Mouse (Mus musculus) neural tube, embryonic 11.5 days (tissue): ENCODE data around the gene Slc22a14. TPM values are rescaled to one million over a fixed set of nuclear protein-coding genes. Genes with fewer than 3 reads are reported as not detected.
A peak's percentile ranks its signal among the peaks of the same experiment; 100 is the strongest.

Experiments used
- ATAC-seq: fragments of 200-750 bp; cut with Nextera tagmentation; 2 replicates; pipeline ENCODE4 v1.8.0; 2017; ENCODE audit warnings: moderate number of reproducible peaks, mild to moderate bottlenecking, moderate TSS enrichment, moderate library complexity; ENCODE audit not compliant: insufficient read depth, low FRiP score, low TSS enrichment
- DNase-seq: peaks from one replicate; pipeline ENCODE4 v3.0.0-alpha.2; 2015; ENCODE audit warnings: low spot score
- H3K27ac ChIP-seq: fragments of 300-500 bp; sonication (generic); 2 replicates; pipeline ENCODE4 v1.5.1; 2014; ENCODE audit warnings: low read depth, mild to moderate bottlenecking, low read length
- H3K27me3 ChIP-seq: fragments of 300-500 bp; sonication (generic); 2 replicates; pipeline ENCODE4 v1.6.1; 2014; ENCODE audit warnings: mild to moderate bottlenecking, low read length, mixed read lengths; ENCODE audit not compliant: control insufficient read depth, insufficient read depth
- H3K36me3 ChIP-seq: fragments of 300-500 bp; sonication (generic); 2 replicates; pipeline ENCODE4 v1.6.1; 2014; ENCODE audit warnings: mild to moderate bottlenecking, low read length, moderate library complexity, mixed read lengths; ENCODE audit not compliant: control insufficient read depth, insufficient read depth
- H3K4me1 ChIP-seq: fragments of 300-500 bp; sonication (generic); 2 replicates; pipeline ENCODE4 v1.6.1; 2014; ENCODE audit warnings: low read length, mixed read lengths; ENCODE audit not compliant: control insufficient read depth, insufficient read depth
- H3K4me2 ChIP-seq: fragments of 300-500 bp; sonication (generic); 2 replicates; pipeline ENCODE4 v1.6.1; 2014; ENCODE audit warnings: low read depth, mild to moderate bottlenecking, moderate library complexity
- H3K4me3 ChIP-seq: fragments of 300-500 bp; sonication (generic); 2 replicates; pipeline ENCODE4 v1.5.1; 2014; ENCODE audit warnings: low read depth, low read length
- H3K9ac ChIP-seq: fragments of 300-500 bp; sonication (generic); 2 replicates; pipeline ENCODE4 v1.6.1; 2014; ENCODE audit warnings: mild to moderate bottlenecking, low read length
- H3K9me3 ChIP-seq: fragments of 300-500 bp; sonication (generic); 2 replicates; pipeline ENCODE4 v1.6.1; 2016; ENCODE audit warnings: low read length; ENCODE audit not compliant: control insufficient read depth
- WGBS: fragments of 180-500 bp; shearing (Covaris S2); extraction: QIAGEN DNeasy Blood & Tissue Kit; methylation state at CpG from one replicate; pipeline ENCODE4 v1.1.7; 2014; 5-methylcytosine and 5-hydroxymethylcytosine counted together
- polyA plus RNA-seq: library from polyadenylated mRNA; unstranded; fragments of >200 nt; fragmentation: Nextera tagmentation; extraction: Ambion mirVana; gene quantifications from 2 replicates; pipeline ENCODE4 v1.2.1, GENCODE M21; 2014

Gene Slc22a14
- polyA plus RNA-seq, 1 experiment from 2014 or later = not detected

GRCm38 (mm10) chr9:119205756-119206155 lies 159.6 kb downstream of the Slc22a14 start:
- no peak overlapping the region for H3K4me2 ChIP-seq
- WGBS = 85% methylated on average over 5 of the region's 5 CpGs
- no peak for ATAC-seq
- H3K4me3 ChIP-seq = no peak overlapping the region
- no peak overlapping the region for H3K9ac ChIP-seq
- H3K36me3 ChIP-seq = no peaks in the 10 kb centered on the region
- no peak for DNase-seq
- no peak overlapping the region for H3K27ac ChIP-seq
- no peaks in the 10 kb centered on the region for H3K4me1 ChIP-seq
- H3K9me3 ChIP-seq = no peaks in the 10 kb centered on the region
- no peaks in the 10 kb centered on the region for H3K27me3 ChIP-seq

GRCm38 (mm10) chr9:119203617-119204016 lies 161.7 kb downstream of the Slc22a14 start:
- H3K4me1 ChIP-seq = no peaks in the 10 kb centered on the region
- H3K4me3 ChIP-seq = no peak overlapping the region
- no peak overlapping the region for H3K27ac ChIP-seq
- H3K9ac ChIP-seq = no peak overlapping the region
- ATAC-seq = no peak
- 96% methylated on average over 9 of the region's 9 CpGs for WGBS
- H3K4me2 ChIP-seq = no peak overlapping the region
- H3K27me3 ChIP-seq = no peaks in the 10 kb centered on the region
- no peaks in the 10 kb centered on the region for H3K9me3 ChIP-seq
- H3K36me3 ChIP-seq = no peaks in the 10 kb centered on the region
- no peak for DNase-seq

- H3K9ac ChIP-seq = no peak overlapping the region
- no peak for ATAC-seq
- no peak for DNase-seq
- no peaks in the 10 kb centered on the region for H3K27me3 ChIP-seq
- H3K36me3 ChIP-seq = no peaks in the 10 kb centered on the region
- H3K4me1 ChIP-seq = no peaks in the 10 kb centered on the region
- H3K27ac ChIP-seq = no peak overlapping the region
- 86% methylated on average over 5 of the region's 5 CpGs for WGBS
- no peak overlapping the region for H3K4me3 ChIP-seq
- no peak overlapping the region for H3K4me2 ChIP-seq
- H3K9me3 ChIP-seq = no peaks in the 10 kb centered on the region
Observed at GRCm38 (mm10) chr9:119201653-119202052, 163.7 kb downstream of the Slc22a14 start.

- no peak overlapping the region for H3K4me3 ChIP-seq
- no peak for ATAC-seq
- DNase-seq = no peak
- no peaks in the 10 kb centered on the region for H3K36me3 ChIP-seq
- WGBS = 83% methylated on average over 10 of the region's 10 CpGs
- no peak overlapping the region for H3K27ac ChIP-seq
- no peak overlapping the region for H3K4me2 ChIP-seq
- no peak overlapping the region for H3K9ac ChIP-seq
- H3K27me3 ChIP-seq = no peaks in the 10 kb centered on the region
- H3K4me1 ChIP-seq = no peaks in the 10 kb centered on the region
- no peaks in the 10 kb centered on the region for H3K9me3 ChIP-seq
Observed at GRCm38 (mm10) chr9:119199151-119199861, 166.0 kb downstream of the Slc22a14 start.

- H3K4me3 ChIP-seq = no peak overlapping the region
- H3K27me3 ChIP-seq = no peaks in the 10 kb centered on the region
- no peak overlapping the region for H3K27ac ChIP-seq
- ATAC-seq (no peak), DNase-seq (peak; percentile 37)
- no peaks in the 10 kb centered on the region for H3K36me3 ChIP-seq
- H3K9ac ChIP-seq = no peak overlapping the region
- H3K4me2 ChIP-seq = no peak overlapping the region
- H3K9me3 ChIP-seq = no peaks in the 10 kb centered on the region
- H3K4me1 ChIP-seq = no peaks in the 10 kb centered on the region
- 32% methylated on average over 11 of the region's 11 CpGs for WGBS
Observed at GRCm38 (mm10) chr9:119192202-119192990, 173.0 kb downstream of the Slc22a14 start.

GRCm38 (mm10) chr9:119181241-119181728 lies 184.1 kb downstream of the Slc22a14 start:
- ATAC-seq = no peak
- H3K9me3 ChIP-seq = no peaks in the 10 kb centered on the region
- H3K9ac ChIP-seq = no peak overlapping the region
- 45% methylated on average over 3 of the region's 3 CpGs for WGBS
- no peak overlapping the region for H3K27ac ChIP-seq
- H3K4me3 ChIP-seq = no peak overlapping the region
- no peaks in the 10 kb centered on the region for H3K27me3 ChIP-seq
- no peaks in the 10 kb centered on the region for H3K4me1 ChIP-seq
- no peaks in the 10 kb centered on the region for H3K36me3 ChIP-seq
- no peak for DNase-seq
- H3K4me2 ChIP-seq = no peak overlapping the region

GRCm38 (mm10) chr9:119179292-119179691 lies 186.1 kb downstream of the Slc22a14 start:
- H3K9ac ChIP-seq = no peak overlapping the region
- no peaks in the 10 kb centered on the region for H3K36me3 ChIP-seq
- no peak overlapping the region for H3K27ac ChIP-seq
- no peak overlapping the region for H3K4me3 ChIP-seq
- no peak overlapping the region for H3K4me2 ChIP-seq
- no peak for ATAC-seq
- no peaks in the 10 kb centered on the region for H3K4me1 ChIP-seq
- 90% methylated on average over 11 of the region's 11 CpGs for WGBS
- no peaks in the 10 kb centered on the region for H3K27me3 ChIP-seq
- DNase-seq = no peak
- no peaks in the 10 kb centered on the region for H3K9me3 ChIP-seq

GRCm38 (mm10) chr9:119167608-119168007 lies 197.7 kb downstream of the Slc22a14 start:
- no peak overlapping the region for H3K4me3 ChIP-seq
- no peak for DNase-seq
- H3K9me3 ChIP-seq = no peaks in the 10 kb centered on the region
- H3K36me3 ChIP-seq = no peaks in the 10 kb centered on the region
- no peaks in the 10 kb centered on the region for H3K4me1 ChIP-seq
- H3K27ac ChIP-seq = no peak overlapping the region
- WGBS = 92% methylated on average over 2 of the region's 2 CpGs
- no peak overlapping the region for H3K9ac ChIP-seq
- no peak overlapping the region for H3K4me2 ChIP-seq
- no peak for ATAC-seq
- no peaks in the 10 kb centered on the region for H3K27me3 ChIP-seq

- DNase-seq = no peak
- ATAC-seq = no peak
- Histone ChIP-seq H3K9ac (no peak overlapping the region), H3K4me2 (no peak overlapping the region), H3K4me1 (no peaks in the 10 kb centered on the region), H3K4me3 (no peak overlapping the region), H3K36me3 (no peaks in the 10 kb centered on the region), H3K27ac (no peak overlapping the region), H3K9me3 (no peaks in the 10 kb centered on the region), H3K27me3 (no peaks in the 10 kb centered on the region)
- 90% methylated on average over 6 of the region's 6 CpGs for WGBS
Observed at GRCm38 (mm10) chr9:119165548-119165947, 199.8 kb downstream of the Slc22a14 start.
